Mouse (Mus musculus): ENCODE measurements around the gene Retreg3. TPM values are rescaled to one million over a fixed set of nuclear protein-coding genes. Genes with fewer than 3 reads are reported as not detected.

Retreg3 gene
- polyA plus RNA-seq, 1 experiment from 2014 or later: 12.2 TPM

- Histone ChIP-seq H3K4me2 (no peak overlapping the region), H3K36me3 (ENCODE audit: control insufficient read depth, insufficient read depth, low read length) (peaks cover 50% of the 10 kb centered on the region), H3K4me3 (ENCODE audit: low read depth, low read length) (no peak overlapping the region), H3K27ac (ENCODE audit: low read depth, low read length) (no peak overlapping the region), H3K9me3 (ENCODE audit: control insufficient read depth, low read length) (no peaks in the 10 kb centered on the region), H3K4me1 (replicated peaks; ENCODE audit: control insufficient read depth, insufficient read depth, low read length) (peaks cover 35% of the 10 kb centered on the region), H3K27me3 (replicated peaks; ENCODE audit: control insufficient read depth, insufficient read depth, low read length) (no peaks in the 10 kb centered on the region), H3K9ac (ENCODE audit: low read depth, low read length) (no peak overlapping the region)
- DNase-seq (ENCODE audit: low spot score) (no peak), ATAC-seq (replicated peaks; ENCODE audit: low FRiP score) (no peak)
- 83% methylated on average over 1 of the region's 1 CpGs for WGBS
These were observed 29.8 kb downstream of the Retreg3 start for GRCm38 (mm10) chr11:101089931-101090330.

DNA sequence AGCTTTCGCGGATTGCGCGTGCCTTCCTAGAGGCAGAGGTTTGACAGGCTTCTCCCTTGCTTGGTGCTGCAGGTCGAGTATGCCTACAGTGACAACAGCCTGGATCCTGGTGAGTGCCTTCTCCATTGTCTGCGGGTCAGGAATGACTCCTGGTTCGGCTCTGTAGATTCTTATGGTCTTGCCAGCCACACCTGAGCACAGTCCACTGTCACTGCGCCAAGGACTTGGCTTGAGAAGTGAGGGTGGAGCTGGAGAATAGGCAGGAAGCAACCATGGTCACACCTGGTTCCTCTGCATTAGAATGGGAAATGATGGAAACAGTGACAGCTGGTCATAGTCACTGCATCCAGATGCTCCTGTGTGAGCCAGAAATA lies 32.0 kb downstream of the Retreg3 start:
- Histone ChIP-seq H3K9ac (ENCODE audit: low read depth, low read length) (peak overlapping the region; percentile 87), H3K4me3 (ENCODE audit: low read depth, low read length) (peak overlapping the region; percentile 92), H3K27me3 (replicated peaks; ENCODE audit: control insufficient read depth, insufficient read depth, low read length) (no peaks in the 10 kb centered on the region), H3K9me3 (ENCODE audit: control insufficient read depth, low read length) (no peaks in the 10 kb centered on the region), H3K27ac (ENCODE audit: low read depth, low read length) (peak overlapping the region; percentile 81), H3K4me1 (replicated peaks; ENCODE audit: control insufficient read depth, insufficient read depth, low read length) (peaks cover 40% of the 10 kb centered on the region), H3K36me3 (ENCODE audit: control insufficient read depth, insufficient read depth, low read length) (peaks cover 41% of the 10 kb centered on the region), H3K4me2 (peak overlapping the region; percentile 98)
- DNase-seq (ENCODE audit: low spot score): no peak
- WGBS: 11% methylated on average over 8 of the region's 8 CpGs
- ATAC-seq (replicated peaks; ENCODE audit: low FRiP score): 0 out of 2 replicates have a peak, but pooled peaks have one; percentile 1

GRCm38 (mm10) chr11:101086756-101087681 lies 32.7 kb downstream of the Retreg3 start, which contains the start of gene Mlx:
Gene Mlx (plus strand): TSS chr11:101087277.
- H3K36me3 ChIP-seq (ENCODE audit: control insufficient read depth, insufficient read depth, low read length): peaks cover 35% of the 10 kb centered on the region
- WGBS: 3% methylated on average over 52 of the region's 52 CpGs

DNA sequence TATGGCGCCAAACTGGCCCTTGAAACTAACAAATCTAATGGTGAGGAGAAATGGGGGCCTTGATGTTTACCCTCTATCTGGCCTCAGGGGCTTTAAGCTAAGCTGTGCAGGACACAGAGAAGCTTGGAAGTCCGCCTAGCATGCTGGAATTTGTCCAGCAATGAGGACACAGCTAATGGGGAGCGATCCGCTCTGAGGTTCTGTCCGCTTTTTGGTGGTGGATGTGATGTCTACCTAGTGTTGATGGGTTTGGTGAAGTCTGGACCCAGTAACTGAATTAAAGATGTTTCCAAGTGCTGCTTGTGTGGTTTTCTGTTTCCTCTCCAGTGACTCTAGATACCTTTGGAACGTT lies 33.4 kb downstream of the Retreg3 start:
- peaks cover 40% of the 10 kb centered on the region for H3K4me1 ChIP-seq (replicated peaks; ENCODE audit: control insufficient read depth, insufficient read depth, low read length)
- DNase-seq (ENCODE audit: low spot score): no peak

More at GRCm38 (mm10) chr11:101086756-101087681, 32.7 kb downstream of the Retreg3 start, which contains the start of gene Mlx:
- H3K4me1 ChIP-seq (replicated peaks; ENCODE audit: control insufficient read depth, insufficient read depth, low read length): peaks cover 38% of the 10 kb centered on the region
- peak within 1 kb of the TSS; percentile 87 for H3K9ac ChIP-seq (ENCODE audit: low read depth, low read length)
- peak within 1 kb of the TSS; percentile 81 for H3K27ac ChIP-seq (ENCODE audit: low read depth, low read length)
- H3K4me2 ChIP-seq: peak within 1 kb of the TSS; percentile 98
- peak within 1 kb of the TSS; percentile 92 for H3K4me3 ChIP-seq (ENCODE audit: low read depth, low read length)
- DNase-seq (ENCODE audit: low spot score) (peak; percentile 85), ATAC-seq (replicated peaks; ENCODE audit: low FRiP score) (peak; percentile 81)
- H3K9me3 ChIP-seq (ENCODE audit: control insufficient read depth, low read length): no peaks in the 10 kb centered on the region
- no peaks in the 10 kb centered on the region for H3K27me3 ChIP-seq (replicated peaks; ENCODE audit: control insufficient read depth, insufficient read depth, low read length)

GRCm38 (mm10) chr11:101085617-101086322 lies 33.9 kb downstream of the Retreg3 start:
- peaks cover 40% of the 10 kb centered on the region for H3K4me1 ChIP-seq (replicated peaks; ENCODE audit: control insufficient read depth, insufficient read depth, low read length)
- no peaks in the 10 kb centered on the region for H3K9me3 ChIP-seq (ENCODE audit: control insufficient read depth, low read length)
- no peak overlapping the region; the same call in 1 of the 2 replicates for H3K9ac ChIP-seq (ENCODE audit: low read depth, low read length)
- H3K27ac ChIP-seq (ENCODE audit: low read depth, low read length): peak overlapping the region; percentile 81; the same call in 1 of the 2 replicates
- peaks cover 22% of the 10 kb centered on the region for H3K36me3 ChIP-seq (ENCODE audit: control insufficient read depth, insufficient read depth, low read length)
- peaks cover 4% of the 10 kb centered on the region for H3K27me3 ChIP-seq (replicated peaks; ENCODE audit: control insufficient read depth, insufficient read depth, low read length)
- no peak overlapping the region; the same call in 1 of the 2 replicates for H3K4me2 ChIP-seq
- WGBS: 91% methylated on average over 18 of the region's 18 CpGs
- ATAC-seq (replicated peaks; ENCODE audit: low FRiP score) (no peak), DNase-seq (ENCODE audit: low spot score) (no peak)
- H3K4me3 ChIP-seq (ENCODE audit: low read depth, low read length): peak overlapping the region; percentile 92; the same call in 1 of the 2 replicates

More for the DNA sequence above, 33.4 kb downstream of the Retreg3 start:
- Histone ChIP-seq H3K9ac (ENCODE audit: low read depth, low read length) (peak overlapping the region; percentile 87; the same call in 1 of the 2 replicates), H3K9me3 (ENCODE audit: control insufficient read depth, low read length) (no peaks in the 10 kb centered on the region), H3K36me3 (ENCODE audit: control insufficient read depth, insufficient read depth, low read length) (peaks cover 28% of the 10 kb centered on the region), H3K4me3 (ENCODE audit: low read depth, low read length) (peak overlapping the region; percentile 92), H3K27ac (ENCODE audit: low read depth, low read length) (peak overlapping the region; percentile 81), H3K27me3 (replicated peaks; ENCODE audit: control insufficient read depth, insufficient read depth, low read length) (no peaks in the 10 kb centered on the region; the same call in 1 of the 2 replicates), H3K4me2 (peak overlapping the region; percentile 98)
- WGBS: 84% methylated on average over 6 of the region's 6 CpGs
- no peak for ATAC-seq (replicated peaks; ENCODE audit: low FRiP score)

DNA sequence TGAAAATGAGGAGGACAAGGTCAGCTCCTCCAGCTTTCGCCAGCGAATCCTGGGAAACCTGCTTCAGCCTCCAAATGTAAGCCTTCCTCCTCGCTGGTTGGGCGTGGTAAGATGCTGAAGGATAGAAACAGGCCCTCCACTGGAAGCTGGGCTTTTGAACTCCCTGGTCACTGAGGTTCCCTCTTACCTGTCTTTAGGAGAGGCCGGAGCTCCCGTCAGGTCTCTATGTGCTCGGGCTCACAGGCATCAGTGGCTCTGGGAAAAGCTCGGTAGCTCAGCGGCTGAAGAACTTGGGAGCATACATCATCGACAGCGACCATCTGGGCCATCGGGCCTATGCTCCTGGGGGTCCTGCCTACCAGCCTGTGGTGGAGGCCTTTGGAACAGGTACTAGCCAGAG lies 34.9 kb downstream of the Retreg3 start:
- H3K4me1 ChIP-seq (replicated peaks; ENCODE audit: control insufficient read depth, insufficient read depth, low read length): peaks cover 40% of the 10 kb centered on the region
- H3K36me3 ChIP-seq (ENCODE audit: control insufficient read depth, insufficient read depth, low read length): peaks cover 13% of the 10 kb centered on the region
- 94% methylated on average over 12 of the region's 12 CpGs for WGBS
- H3K4me3 ChIP-seq (ENCODE audit: low read depth, low read length): no peak overlapping the region
- DNase-seq (ENCODE audit: low spot score) (no peak), ATAC-seq (replicated peaks; ENCODE audit: low FRiP score) (no peak)
- H3K9me3 ChIP-seq (ENCODE audit: control insufficient read depth, low read length): no peaks in the 10 kb centered on the region
- H3K4me2 ChIP-seq: no peak overlapping the region
- peaks cover 13% of the 10 kb centered on the region for H3K27me3 ChIP-seq (replicated peaks; ENCODE audit: control insufficient read depth, insufficient read depth, low read length)
- H3K9ac ChIP-seq (ENCODE audit: low read depth, low read length): no peak overlapping the region
- no peak overlapping the region for H3K27ac ChIP-seq (ENCODE audit: low read depth, low read length)

GRCm38 (mm10) chr11:101084246-101084645 lies 35.4 kb downstream of the Retreg3 start:
- peaks cover 19% of the 10 kb centered on the region for H3K27me3 ChIP-seq (replicated peaks; ENCODE audit: control insufficient read depth, insufficient read depth, low read length)
- peak overlapping the region; percentile 74; the same call in 1 of the 2 replicates for H3K4me2 ChIP-seq
- no peak for DNase-seq (ENCODE audit: low spot score)
- peak overlapping the region; percentile 64; the same call in 1 of the 2 replicates for H3K4me3 ChIP-seq (ENCODE audit: low read depth, low read length)
- no peak overlapping the region for H3K27ac ChIP-seq (ENCODE audit: low read depth, low read length)
- H3K36me3 ChIP-seq (ENCODE audit: control insufficient read depth, insufficient read depth, low read length): peaks cover 9% of the 10 kb centered on the region
- H3K9me3 ChIP-seq (ENCODE audit: control insufficient read depth, low read length): no peaks in the 10 kb centered on the region
- no peak overlapping the region for H3K9ac ChIP-seq (ENCODE audit: low read depth, low read length)
- peaks cover 42% of the 10 kb centered on the region for H3K4me1 ChIP-seq (replicated peaks; ENCODE audit: control insufficient read depth, insufficient read depth, low read length)
- WGBS: 89% methylated on average over 14 of the region's 14 CpGs
- no peak for ATAC-seq (replicated peaks; ENCODE audit: low FRiP score)

DNA sequence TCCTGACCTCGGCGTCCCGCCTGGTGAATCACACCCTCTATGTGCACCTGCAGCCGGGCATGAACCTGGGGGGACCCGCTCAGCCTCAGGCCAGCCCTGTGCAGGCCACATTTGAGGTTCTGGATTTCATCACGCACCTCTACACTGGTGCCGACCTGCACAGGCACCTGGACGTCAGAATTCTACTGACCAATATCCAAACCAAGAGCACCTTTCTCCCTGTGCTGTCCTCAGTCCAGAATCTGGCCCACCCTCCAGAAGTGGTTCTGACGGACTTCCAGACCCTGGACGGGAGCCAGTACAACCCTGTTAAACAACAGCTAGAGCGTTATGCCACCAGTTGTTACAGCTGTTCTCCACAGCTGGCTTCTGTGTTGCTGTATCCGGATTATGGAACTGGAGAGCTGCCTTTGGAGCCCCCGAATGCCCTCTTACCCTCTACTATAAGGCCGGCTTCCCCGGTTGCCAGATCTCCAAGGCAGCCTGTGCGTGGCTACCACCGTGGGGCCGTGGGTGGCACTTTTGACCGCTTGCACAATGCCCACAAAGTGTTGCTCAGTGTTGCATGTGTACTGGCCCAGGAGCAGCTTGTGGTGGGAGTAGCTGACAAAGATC lies 36.5 kb downstream of the Retreg3 start:
- DNase-seq (ENCODE audit: low spot score): no peak
- Histone ChIP-seq H3K4me1 (replicated peaks; ENCODE audit: control insufficient read depth, insufficient read depth, low read length) (peaks cover 37% of the 10 kb centered on the region), H3K4me3 (ENCODE audit: low read depth, low read length) (peak overlapping the region; percentile 64), H3K27me3 (replicated peaks; ENCODE audit: control insufficient read depth, insufficient read depth, low read length) (peaks cover 30% of the 10 kb centered on the region), H3K9me3 (ENCODE audit: control insufficient read depth, low read length) (no peaks in the 10 kb centered on the region), H3K27ac (ENCODE audit: low read depth, low read length) (peak overlapping the region; percentile 62), H3K4me2 (peak overlapping the region; percentile 74), H3K9ac (ENCODE audit: low read depth, low read length) (peak overlapping the region; percentile 71), H3K36me3 (ENCODE audit: control insufficient read depth, insufficient read depth, low read length) (peaks cover 2% of the 10 kb centered on the region)
- 37% methylated on average over 19 of the region's 19 CpGs for WGBS
- no peak for ATAC-seq (replicated peaks; ENCODE audit: low FRiP score)

Measured in liver, embryonic 11.5 days (tissue).